Mouse (Mus musculus): ENCODE data around the gene Ube2d2b. TPM values are rescaled to one million over a fixed set of nuclear protein-coding genes. Genes with fewer than 3 reads are reported as not detected.
A peak's percentile ranks its signal among the peaks of the same experiment; 100 is the strongest.

Gene Ube2d2b
- polyA plus RNA-seq, 1 experiment from 2014 or later: 0.14 TPM

DNA sequence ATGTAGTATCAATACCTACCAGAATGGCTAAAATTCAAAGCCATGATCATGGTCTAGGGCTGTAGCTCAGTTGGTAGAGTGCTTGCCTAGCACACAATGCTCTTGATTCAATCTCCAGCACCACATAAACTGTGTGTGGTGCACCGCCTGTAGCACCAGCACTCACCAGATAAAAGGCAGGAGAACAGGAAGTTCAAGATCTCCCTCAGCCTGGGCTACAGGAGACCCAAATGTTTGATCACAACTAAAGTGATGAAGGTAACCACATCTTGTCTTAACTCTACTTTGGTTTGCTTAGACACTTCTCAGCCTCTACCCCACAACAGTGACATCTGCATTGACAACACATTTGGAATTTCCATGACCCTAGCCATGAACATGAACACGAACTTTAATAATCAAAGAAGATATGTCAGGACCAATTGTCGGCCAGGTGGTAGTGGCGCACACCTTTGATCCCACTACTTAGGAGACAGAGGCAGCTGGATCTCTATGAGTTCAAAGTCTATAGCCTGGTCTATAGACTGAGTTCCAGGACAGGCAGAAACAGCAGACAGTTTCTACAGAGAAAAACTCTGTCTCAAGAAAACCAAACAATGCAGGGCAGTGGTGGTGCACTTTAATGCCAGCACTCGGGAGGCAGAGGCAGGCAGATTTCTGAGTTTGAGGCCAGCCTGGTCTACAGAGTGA, 10.8 kb downstream of the Ube2d2b start:
- H3K27me3 ChIP-seq (replicated peaks; ENCODE audit: control insufficient read depth, insufficient read depth, low read length): no peaks in the 10 kb centered on the region
- no peak overlapping the region for H3K9ac ChIP-seq (ENCODE audit: low read length)
- peaks cover 14% of the 10 kb centered on the region for H3K36me3 ChIP-seq (ENCODE audit: control insufficient read depth, insufficient read depth, low read length)
- no peaks in the 10 kb centered on the region for H3K4me1 ChIP-seq (replicated peaks; ENCODE audit: control insufficient read depth, insufficient read depth, low read length)
- no peak overlapping the region for H3K4me2 ChIP-seq (ENCODE audit: low read length)
- no peaks in the 10 kb centered on the region for H3K9me3 ChIP-seq (ENCODE audit: control insufficient read depth, low read length)
- H3K27ac ChIP-seq (ENCODE audit: low read depth): no peak overlapping the region
- ATAC-seq (replicated peaks; ENCODE audit: low FRiP score, low TSS enrichment, low read depth): no peak
- H3K4me3 ChIP-seq (ENCODE audit: low read depth, low read length): no peak overlapping the region
- DNase-seq (ENCODE audit: low spot score): no peak
- 94% methylated on average over 5 of the region's 5 CpGs for WGBS

DNA sequence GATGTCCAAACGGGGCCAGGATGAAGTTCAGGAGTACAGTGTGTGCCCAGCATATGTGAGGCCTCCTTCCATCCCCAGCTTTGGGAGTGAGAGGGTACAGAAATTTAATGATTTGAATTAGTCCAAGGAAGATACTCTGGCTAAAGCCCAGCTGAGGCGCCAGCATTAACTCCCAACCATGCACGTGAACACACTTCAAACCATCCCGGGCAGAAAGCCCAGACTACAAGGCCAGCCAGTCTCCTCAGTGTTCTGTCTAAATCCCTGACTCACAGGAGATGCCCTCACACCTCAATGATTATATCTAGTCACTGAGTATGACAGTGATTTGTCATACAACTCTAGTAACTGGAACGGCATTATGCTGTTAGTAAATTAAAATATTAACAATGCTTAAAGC, 17.4 kb downstream of the Ube2d2b start:
- H3K4me1 ChIP-seq (replicated peaks; ENCODE audit: control insufficient read depth, insufficient read depth, low read length): 0 out of 2 replicates have a peak, but pooled peaks cover 4% of the 10 kb centered on the region
- ATAC-seq (replicated peaks; ENCODE audit: low FRiP score, low TSS enrichment, low read depth): no peak
- DNase-seq (ENCODE audit: low spot score): no peak
- no peak overlapping the region for H3K4me2 ChIP-seq (ENCODE audit: low read length)
- 84% methylated on average over 5 of the region's 5 CpGs for WGBS
- H3K9ac ChIP-seq (ENCODE audit: low read length): no peak overlapping the region
- peaks cover 6% of the 10 kb centered on the region; the same call in 1 of the 2 replicates for H3K9me3 ChIP-seq (ENCODE audit: control insufficient read depth, low read length)
- H3K27me3 ChIP-seq (replicated peaks; ENCODE audit: control insufficient read depth, insufficient read depth, low read length): no peaks in the 10 kb centered on the region
- no peak overlapping the region for H3K27ac ChIP-seq (ENCODE audit: low read depth)
- H3K36me3 ChIP-seq (ENCODE audit: control insufficient read depth, insufficient read depth, low read length): no peaks in the 10 kb centered on the region
- H3K4me3 ChIP-seq (ENCODE audit: low read depth, low read length): no peak overlapping the region

DNA sequence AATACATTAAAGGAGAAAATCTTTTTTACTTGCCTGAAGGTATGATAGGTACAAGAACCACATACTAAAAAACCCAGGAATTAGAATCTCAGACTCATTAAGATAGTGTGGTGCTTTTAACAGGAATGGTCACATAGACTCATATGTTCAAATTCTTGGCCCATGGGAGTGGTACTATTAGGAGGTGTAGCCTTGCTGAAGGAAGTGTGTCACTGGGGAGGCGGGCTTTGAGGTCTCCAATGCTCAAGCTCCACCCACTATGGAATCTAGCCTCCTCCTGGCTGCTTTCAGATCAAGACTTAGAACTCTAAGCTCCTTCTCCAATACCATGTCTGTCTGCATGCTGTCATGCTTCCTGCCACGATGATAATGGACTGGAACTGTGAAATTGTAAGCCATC, 17.9 kb downstream of the Ube2d2b start:
- no peaks in the 10 kb centered on the region for H3K36me3 ChIP-seq (ENCODE audit: control insufficient read depth, insufficient read depth, low read length)
- ATAC-seq (replicated peaks; ENCODE audit: low FRiP score, low TSS enrichment, low read depth): no peak
- no peak overlapping the region for H3K9ac ChIP-seq (ENCODE audit: low read length)
- H3K4me3 ChIP-seq (ENCODE audit: low read depth, low read length): no peak overlapping the region
- no peaks in the 10 kb centered on the region for H3K27me3 ChIP-seq (replicated peaks; ENCODE audit: control insufficient read depth, insufficient read depth, low read length)
- no peak for DNase-seq (ENCODE audit: low spot score)
- peaks cover 6% of the 10 kb centered on the region; the same call in 1 of the 2 replicates for H3K9me3 ChIP-seq (ENCODE audit: control insufficient read depth, low read length)
- H3K27ac ChIP-seq (ENCODE audit: low read depth): no peak overlapping the region
- no peak overlapping the region for H3K4me2 ChIP-seq (ENCODE audit: low read length)
- 0 out of 2 replicates have a peak, but pooled peaks cover 4% of the 10 kb centered on the region for H3K4me1 ChIP-seq (replicated peaks; ENCODE audit: control insufficient read depth, insufficient read depth, low read length)
- WGBS: 73% methylated on average over 2 of the region's 2 CpGs

DNA sequence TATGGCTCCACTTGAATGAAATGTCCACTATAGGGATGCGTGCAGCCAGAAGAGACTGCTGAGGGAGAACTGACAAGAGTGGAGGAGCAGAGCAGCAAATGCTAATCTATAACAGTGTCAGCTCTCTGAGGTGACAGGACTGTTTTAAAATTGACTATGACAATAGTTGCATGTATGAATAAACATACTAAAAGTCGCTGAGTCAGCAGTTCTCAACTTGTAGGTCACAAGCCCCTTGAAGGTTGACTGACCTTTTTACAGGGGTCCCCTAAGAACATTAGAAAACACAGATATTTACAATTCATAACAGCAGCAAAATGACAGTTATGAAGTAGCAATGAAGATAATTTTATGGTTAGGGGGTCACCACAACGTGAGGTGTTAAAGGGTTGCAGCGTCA, 19.1 kb downstream of the Ube2d2b start:
- DNase-seq (ENCODE audit: low spot score) (no peak), ATAC-seq (replicated peaks; ENCODE audit: low FRiP score, low TSS enrichment, low read depth) (no peak)
- Histone ChIP-seq H3K4me3 (ENCODE audit: low read depth, low read length) (no peak overlapping the region), H3K4me2 (ENCODE audit: low read length) (no peak overlapping the region), H3K36me3 (ENCODE audit: control insufficient read depth, insufficient read depth, low read length) (no peaks in the 10 kb centered on the region), H3K4me1 (replicated peaks; ENCODE audit: control insufficient read depth, insufficient read depth, low read length) (peaks cover 7% of the 10 kb centered on the region; the same call in 1 of the 2 replicates), H3K9ac (ENCODE audit: low read length) (no peak overlapping the region), H3K9me3 (ENCODE audit: control insufficient read depth, low read length) (peaks cover 6% of the 10 kb centered on the region; the same call in 1 of the 2 replicates), H3K27ac (ENCODE audit: low read depth) (no peak overlapping the region), H3K27me3 (replicated peaks; ENCODE audit: control insufficient read depth, insufficient read depth, low read length) (no peaks in the 10 kb centered on the region)
- WGBS: 89% methylated on average over 4 of the region's 4 CpGs

DNA sequence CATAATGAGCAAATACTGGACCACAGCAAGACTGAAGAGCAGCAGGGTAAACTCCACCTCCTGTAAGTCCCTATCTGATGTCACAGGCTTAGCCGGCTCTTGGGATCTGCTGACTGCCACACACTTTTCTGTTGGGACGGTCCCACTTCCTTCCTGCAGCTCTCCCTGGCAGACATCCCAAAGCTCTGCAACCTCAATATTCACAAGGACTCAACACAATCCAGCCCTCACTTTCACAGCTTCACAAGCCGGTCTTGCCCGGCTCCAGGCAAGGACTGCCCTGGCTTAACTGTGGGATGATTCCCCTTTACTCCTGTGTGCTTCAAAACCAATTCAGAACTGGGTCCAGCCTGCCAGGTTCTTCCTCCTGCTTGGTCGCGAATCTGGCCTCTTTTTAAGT, 23.9 kb downstream of the Ube2d2b start:
- Histone ChIP-seq H3K36me3 (ENCODE audit: control insufficient read depth, insufficient read depth, low read length) (no peaks in the 10 kb centered on the region), H3K4me1 (replicated peaks; ENCODE audit: control insufficient read depth, insufficient read depth, low read length) (peaks cover 16% of the 10 kb centered on the region), H3K9me3 (ENCODE audit: control insufficient read depth, low read length) (peaks cover 6% of the 10 kb centered on the region; the same call in 1 of the 2 replicates), H3K4me3 (ENCODE audit: low read depth, low read length) (no peak overlapping the region), H3K27ac (ENCODE audit: low read depth) (peak overlapping the region; percentile 59), H3K27me3 (replicated peaks; ENCODE audit: control insufficient read depth, insufficient read depth, low read length) (no peaks in the 10 kb centered on the region), H3K4me2 (ENCODE audit: low read length) (no peak overlapping the region), H3K9ac (ENCODE audit: low read length) (no peak overlapping the region)
- ATAC-seq (replicated peaks; ENCODE audit: low FRiP score, low TSS enrichment, low read depth) (no peak), DNase-seq (ENCODE audit: low spot score) (peak; percentile 55)
- WGBS: 36% methylated on average over 6 of the region's 6 CpGs

DNA sequence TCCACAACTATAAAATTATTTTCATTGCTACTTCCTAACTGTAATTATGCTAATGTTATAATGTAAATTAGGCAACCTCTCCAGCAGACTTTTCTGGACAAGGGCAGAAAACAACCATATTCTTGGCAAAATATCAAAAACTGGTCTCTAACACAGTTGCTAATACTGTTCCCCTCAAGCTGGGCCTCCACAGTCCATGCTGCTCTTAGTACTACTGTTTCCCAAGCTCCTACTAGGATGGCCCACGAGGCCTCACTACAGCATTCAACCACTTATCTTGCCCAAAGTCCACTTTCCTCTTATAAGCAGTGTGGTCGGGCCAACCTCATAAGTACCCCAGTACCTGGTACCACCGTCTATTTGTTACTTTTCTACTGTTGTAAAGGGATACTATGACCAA, 24.7 kb downstream of the Ube2d2b start:
- no peak overlapping the region for H3K4me3 ChIP-seq (ENCODE audit: low read depth, low read length)
- ATAC-seq (replicated peaks; ENCODE audit: low FRiP score, low TSS enrichment, low read depth): no peak
- H3K9ac ChIP-seq (ENCODE audit: low read length): no peak overlapping the region
- H3K9me3 ChIP-seq (ENCODE audit: control insufficient read depth, low read length): peaks cover 6% of the 10 kb centered on the region; the same call in 1 of the 2 replicates
- H3K27ac ChIP-seq (ENCODE audit: low read depth): no peak overlapping the region
- no peaks in the 10 kb centered on the region for H3K27me3 ChIP-seq (replicated peaks; ENCODE audit: control insufficient read depth, insufficient read depth, low read length)
- no peaks in the 10 kb centered on the region for H3K36me3 ChIP-seq (ENCODE audit: control insufficient read depth, insufficient read depth, low read length)
- H3K4me2 ChIP-seq (ENCODE audit: low read length): no peak overlapping the region
- 72% methylated on average over 3 of the region's 3 CpGs for WGBS
- DNase-seq (ENCODE audit: low spot score): no peak
- H3K4me1 ChIP-seq (replicated peaks; ENCODE audit: control insufficient read depth, insufficient read depth, low read length): peaks cover 16% of the 10 kb centered on the region

DNA sequence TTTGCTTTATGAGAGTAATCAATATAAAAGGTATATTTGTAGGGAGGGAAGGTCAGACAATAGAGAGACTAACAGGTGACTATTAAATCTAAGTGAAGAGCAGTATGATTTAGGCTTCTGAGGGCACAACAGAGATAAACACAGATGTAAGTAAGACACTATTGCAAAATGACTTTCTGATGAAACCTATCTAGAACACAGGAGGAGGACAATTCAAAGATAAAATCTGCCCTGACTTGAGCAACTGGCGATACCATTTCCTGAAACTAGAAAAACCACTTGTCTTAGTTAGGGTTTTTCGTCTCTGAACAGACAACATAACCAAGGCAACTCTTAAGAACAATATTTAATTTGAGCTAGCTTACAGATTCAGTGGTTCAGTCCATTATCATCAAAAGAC, 25.6 kb downstream of the Ube2d2b start:
- Histone ChIP-seq H3K4me3 (ENCODE audit: low read depth, low read length) (no peak overlapping the region), H3K9me3 (ENCODE audit: control insufficient read depth, low read length) (no peaks in the 10 kb centered on the region), H3K4me2 (ENCODE audit: low read length) (no peak overlapping the region), H3K4me1 (replicated peaks; ENCODE audit: control insufficient read depth, insufficient read depth, low read length) (peaks cover 16% of the 10 kb centered on the region), H3K27me3 (replicated peaks; ENCODE audit: control insufficient read depth, insufficient read depth, low read length) (no peaks in the 10 kb centered on the region), H3K36me3 (ENCODE audit: control insufficient read depth, insufficient read depth, low read length) (no peaks in the 10 kb centered on the region), H3K27ac (ENCODE audit: low read depth) (no peak overlapping the region), H3K9ac (ENCODE audit: low read length) (no peak overlapping the region)
- no peak for DNase-seq (ENCODE audit: low spot score)
- 70% methylated on average over 2 of the region's 2 CpGs for WGBS
- ATAC-seq (replicated peaks; ENCODE audit: low FRiP score, low TSS enrichment, low read depth): no peak

DNA sequence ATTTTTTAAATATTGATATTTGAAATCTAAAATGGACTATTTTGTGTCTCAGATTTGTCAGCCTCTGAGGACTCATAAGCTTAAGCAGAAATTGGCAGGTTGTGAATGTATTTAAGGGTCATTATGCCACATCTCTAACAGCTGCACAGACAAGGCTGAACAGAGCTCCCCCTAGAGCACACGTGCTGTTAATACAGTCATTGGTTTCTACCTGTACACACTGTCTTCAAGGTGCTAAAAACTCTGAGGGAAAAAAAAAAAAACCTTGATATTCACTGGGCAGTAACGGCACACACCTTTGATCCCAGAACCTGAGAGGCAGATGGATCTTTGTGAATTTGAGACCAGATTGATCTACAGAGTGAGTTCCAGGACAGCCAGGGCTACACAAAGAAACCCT, 29.1 kb downstream of the Ube2d2b start:
- DNase-seq (ENCODE audit: low spot score): no peak
- Histone ChIP-seq H3K4me2 (ENCODE audit: low read length) (no peak overlapping the region), H3K4me1 (replicated peaks; ENCODE audit: control insufficient read depth, insufficient read depth, low read length) (peaks cover 12% of the 10 kb centered on the region), H3K4me3 (ENCODE audit: low read depth, low read length) (no peak overlapping the region), H3K27ac (ENCODE audit: low read depth) (no peak overlapping the region), H3K27me3 (replicated peaks; ENCODE audit: control insufficient read depth, insufficient read depth, low read length) (no peaks in the 10 kb centered on the region), H3K36me3 (ENCODE audit: control insufficient read depth, insufficient read depth, low read length) (no peaks in the 10 kb centered on the region), H3K9ac (ENCODE audit: low read length) (no peak overlapping the region), H3K9me3 (ENCODE audit: control insufficient read depth, low read length) (no peaks in the 10 kb centered on the region)
- WGBS: 54% methylated on average over 2 of the region's 2 CpGs
- no peak for ATAC-seq (replicated peaks; ENCODE audit: low FRiP score, low TSS enrichment, low read depth)

DNA sequence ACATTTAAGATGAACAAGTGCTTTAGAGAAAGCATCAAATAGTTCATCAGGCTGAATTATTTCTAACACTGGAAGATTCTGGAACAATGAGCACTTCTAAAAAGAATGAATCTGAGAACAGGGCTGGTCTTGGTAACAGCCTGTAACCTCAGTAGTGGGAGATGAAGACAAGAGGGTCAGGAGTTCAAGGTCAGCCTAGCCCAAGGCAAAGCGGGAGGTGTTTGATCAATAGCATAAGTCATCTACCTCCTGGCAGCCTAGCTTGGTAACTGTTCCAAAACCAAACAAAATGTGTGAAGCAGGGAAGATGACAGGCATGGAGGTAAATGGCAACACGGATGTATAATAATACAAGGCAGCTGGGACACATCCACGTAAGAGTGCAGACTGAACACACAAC, 34.1 kb downstream of the Ube2d2b start:
- ATAC-seq (replicated peaks; ENCODE audit: low FRiP score, low TSS enrichment, low read depth) (no peak), DNase-seq (ENCODE audit: low spot score) (no peak)
- peaks cover 12% of the 10 kb centered on the region for H3K4me1 ChIP-seq (replicated peaks; ENCODE audit: control insufficient read depth, insufficient read depth, low read length)
- H3K4me3 ChIP-seq (ENCODE audit: low read depth, low read length): no peak overlapping the region
- H3K27me3 ChIP-seq (replicated peaks; ENCODE audit: control insufficient read depth, insufficient read depth, low read length): no peaks in the 10 kb centered on the region
- H3K27ac ChIP-seq (ENCODE audit: low read depth): no peak overlapping the region
- no peaks in the 10 kb centered on the region for H3K36me3 ChIP-seq (ENCODE audit: control insufficient read depth, insufficient read depth, low read length)
- 74% methylated on average over 3 of the region's 3 CpGs for WGBS
- no peak overlapping the region for H3K4me2 ChIP-seq (ENCODE audit: low read length)
- no peak overlapping the region for H3K9ac ChIP-seq (ENCODE audit: low read length)
- H3K9me3 ChIP-seq (ENCODE audit: control insufficient read depth, low read length): no peaks in the 10 kb centered on the region

Measured in intestine, embryonic 14.5 days (tissue).